In the genomic region with DNA sequence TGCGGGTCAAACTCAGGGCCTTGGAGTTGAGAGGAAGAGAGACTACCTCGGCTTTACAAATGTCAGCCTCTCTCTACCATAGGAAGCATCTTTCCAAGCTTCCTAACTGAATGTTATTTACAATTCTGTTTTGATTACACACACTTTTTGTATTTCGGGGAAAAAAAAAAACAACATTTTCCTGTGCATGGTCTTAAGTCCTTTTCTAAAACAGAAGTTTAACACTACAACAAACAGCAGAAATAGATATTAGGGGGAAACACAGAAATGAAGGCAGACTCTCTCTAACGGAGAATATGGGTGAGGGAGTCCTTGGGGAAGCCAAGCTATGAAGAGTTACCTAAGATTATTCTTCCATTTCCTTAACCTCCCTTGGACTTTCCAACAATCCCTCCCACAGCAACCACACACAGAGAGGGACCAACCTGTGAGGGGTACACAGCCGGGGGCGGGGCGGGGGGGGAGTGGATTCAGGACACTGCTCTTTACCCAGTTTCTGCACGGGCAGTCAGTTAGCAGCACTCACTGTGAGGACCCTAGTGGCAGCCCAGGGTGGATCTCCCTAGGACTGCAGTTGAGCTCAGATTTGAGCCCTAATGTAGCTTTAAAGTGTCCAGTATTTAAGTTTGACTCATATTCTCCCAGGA, we compare ENCODE assay signal across 1 mouse cellular context.
TF ChIP-seq lines count a peak whose summit lies in the region.

No protein-coding gene starts in this region.

TF ChIP-seq in CH12.LX, 34 proteins besides CTCF, POLR2A, EP300 and RAD21 (continued from another document):
- TF ChIP-seq BHLHE40 (IDR thresholded peaks at IDR 0.05; ENCODE audit: low read depth, low read length): peak; percentile 70
- peak; percentile 74 for TF ChIP-seq TBP (conservative IDR thresholded peaks at IDR 0.05; ENCODE audit: low read depth, low read length)
- no peak for TF ChIP-seq HCFC1 (IDR thresholded peaks at IDR 0.05; ENCODE audit: low read depth, low read length)
- TF ChIP-seq NELFE (IDR thresholded peaks at IDR 0.05; ENCODE audit: low read depth, low read length): 0 out of 2 replicates have a peak, but pooled peaks have one; percentile 41
- TF ChIP-seq ZMIZ1 (IDR thresholded peaks at IDR 0.05; ENCODE audit: low read depth, low read length): peak; percentile 47; the same call in 1 of the 2 replicates
- TF ChIP-seq SIN3A (IDR thresholded peaks at IDR 0.05; ENCODE audit: low read length): no peak
- TF ChIP-seq ZC3H11A (IDR thresholded peaks at IDR 0.05; ENCODE audit: low read depth, low read length): no peak
- TF ChIP-seq USF1 (IDR thresholded peaks at IDR 0.05; ENCODE audit: low read depth, low read length): no peak
- no peak for TF ChIP-seq ZNF384 (IDR thresholded peaks at IDR 0.05; ENCODE audit: low read depth, low read length)
- no peak for TF ChIP-seq UBTF (IDR thresholded peaks at IDR 0.05; ENCODE audit: low read depth, low read length)
- no peak for TF ChIP-seq SMC3 (IDR thresholded peaks at IDR 0.05; ENCODE audit: low read depth, low read length)
